Mouse (Mus musculus) hindbrain, embryonic 16.5 days (tissue): ENCODE results near the gene Grin2d. TPM values are rescaled to one million over a fixed set of nuclear protein-coding genes. Genes with fewer than 3 reads are reported as not detected.
A peak's percentile ranks its signal among the peaks of the same experiment; 100 is the strongest.

Experiments
- ATAC-seq: fragments of 200-750 bp; cut with Nextera tagmentation; 2 replicates; pipeline ENCODE4 v1.8.0; 2017; ENCODE audit warnings: moderate TSS enrichment, moderate library complexity
- H3K27ac ChIP-seq: fragments of 300-500 bp; sonication (generic); 2 replicates; pipeline ENCODE4 v1.5.1; 2014; ENCODE audit warnings: low read depth, mild to moderate bottlenecking, control low read depth, low read length, moderate library complexity
- H3K27me3 ChIP-seq: fragments of 300-500 bp; sonication (generic); replicated peaks from 2 replicates; pipeline ENCODE4 v1.6.1; 2014; ENCODE audit warnings: low read length; ENCODE audit not compliant: control insufficient read depth, insufficient read depth
- H3K36me3 ChIP-seq: fragments of 300-500 bp; sonication (generic); 2 replicates; pipeline ENCODE4 v1.6.1; 2014; ENCODE audit warnings: mild to moderate bottlenecking, low read length, moderate library complexity, mixed read lengths; ENCODE audit not compliant: control insufficient read depth, insufficient read depth
- H3K4me1 ChIP-seq: fragments of 300-500 bp; sonication (generic); 2 replicates; pipeline ENCODE4 v1.6.1; 2014; ENCODE audit warnings: low read depth, low read length; ENCODE audit not compliant: control insufficient read depth, insufficient read depth
- H3K4me2 ChIP-seq: fragments of 300-500 bp; sonication (generic); 2 replicates; pipeline ENCODE4 v1.6.1; 2014; ENCODE audit warnings: mild to moderate bottlenecking, low read length, control low read depth, moderate library complexity
- H3K4me3 ChIP-seq: fragments of 300-500 bp; sonication (generic); 2 replicates; pipeline ENCODE4 v1.5.1; 2014; ENCODE audit warnings: mild to moderate bottlenecking, low read length, control low read depth, moderate library complexity
- H3K9ac ChIP-seq: fragments of 300-500 bp; sonication (generic); 2 replicates; pipeline ENCODE4 v1.6.1; 2014; ENCODE audit warnings: low read depth, mild to moderate bottlenecking, control low read depth, low read length, moderate library complexity
- H3K9me3 ChIP-seq: fragments of 300-500 bp; sonication (generic); 2 replicates; pipeline ENCODE4 v1.6.1; 2014; ENCODE audit warnings: mild to moderate bottlenecking, low read length, moderate library complexity; ENCODE audit not compliant: control insufficient read depth
- WGBS: fragments of 180-500 bp; shearing (Covaris S2); extraction: QIAGEN DNeasy Blood & Tissue Kit; methylation state at CpG from one replicate; pipeline ENCODE4 v1.1.7; 2014; 5-methylcytosine and 5-hydroxymethylcytosine counted together
- polyA plus RNA-seq: library from polyadenylated mRNA; unstranded; fragments of >200 nt; fragmentation: Nextera tagmentation; extraction: Ambion mirVana; gene quantifications from 2 replicates; pipeline ENCODE4 v1.2.1, GENCODE M21; 2015

Grin2d gene
- polyA plus RNA-seq, 1 experiment from 2014 or later: 3.4 TPM

DNA sequence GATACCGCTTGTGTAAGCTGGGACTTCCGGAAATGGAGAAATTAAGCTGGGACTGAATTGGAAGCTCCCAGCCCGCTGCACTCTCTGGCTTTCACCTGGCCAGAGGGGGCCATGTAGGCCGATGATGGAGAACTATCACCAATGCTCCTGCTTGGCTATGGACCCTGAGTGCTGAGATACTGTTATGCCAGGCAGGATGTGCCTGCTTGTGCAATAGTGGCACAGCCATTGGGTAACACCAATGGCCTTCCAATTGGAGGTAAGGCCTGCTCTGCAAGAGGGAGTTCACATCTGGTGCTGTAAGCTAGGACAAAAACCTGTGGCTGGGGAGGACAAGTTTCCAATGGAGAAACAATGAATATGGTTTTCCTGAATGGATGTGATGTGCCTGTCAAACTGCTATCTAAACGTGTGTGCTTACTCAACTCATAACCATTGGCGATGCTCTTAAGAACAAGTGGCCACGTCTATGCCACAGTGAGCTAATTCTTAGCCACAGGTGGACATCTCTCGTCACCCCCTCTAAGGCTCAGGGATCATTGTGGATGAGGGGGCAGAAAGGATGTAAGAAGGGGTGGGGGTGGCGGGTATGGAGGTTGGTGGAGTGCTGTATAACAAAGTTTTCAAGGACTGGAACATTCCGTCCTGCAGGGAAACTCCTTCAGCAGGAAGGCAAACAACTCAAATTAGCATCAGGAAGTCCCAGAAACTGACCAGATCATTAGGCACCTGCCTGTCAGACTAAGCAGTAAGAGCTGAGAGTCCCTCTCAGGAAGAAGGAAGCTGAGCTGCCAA, 35.0 kb downstream of the Grin2d start:
- H3K4me1 ChIP-seq: no peaks in the 10 kb centered on the region
- H3K36me3 ChIP-seq: peaks cover 4% of the 10 kb centered on the region; the same call in 1 of the 2 replicates
- no peaks in the 10 kb centered on the region for H3K9me3 ChIP-seq
- no peak overlapping the region for H3K4me2 ChIP-seq
- H3K27me3 ChIP-seq: no peaks in the 10 kb centered on the region
- no peak overlapping the region for H3K9ac ChIP-seq
- 91% methylated on average over 10 of the region's 10 CpGs for WGBS
- no peak overlapping the region for H3K27ac ChIP-seq
- no peak overlapping the region for H3K4me3 ChIP-seq
- no peak for ATAC-seq

DNA sequence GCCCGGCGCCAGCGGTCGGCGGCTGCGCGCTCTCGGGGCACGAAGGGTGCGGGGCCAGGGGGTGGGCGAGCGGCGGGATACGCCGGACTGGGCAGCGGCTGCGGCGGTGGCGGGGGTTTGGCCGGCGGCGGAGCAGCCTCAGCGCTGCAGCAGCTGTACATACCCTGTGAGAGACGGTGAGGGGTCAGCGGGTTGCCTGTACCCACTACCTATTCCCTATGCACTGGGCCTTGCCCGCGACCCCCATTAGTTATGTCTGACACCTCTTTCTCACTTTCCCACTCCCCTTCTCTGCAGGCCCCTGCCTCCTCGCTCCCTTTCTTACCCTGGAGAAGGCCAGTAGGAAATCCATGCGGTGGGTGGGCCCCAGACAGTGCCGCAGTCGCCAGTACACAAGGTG, 44.3 kb downstream of the Grin2d start:
- Histone ChIP-seq H3K4me2 (peak overlapping the region; percentile 45), H3K4me1 (peaks cover 15% of the 10 kb centered on the region), H3K9me3 (no peaks in the 10 kb centered on the region), H3K27me3 (peaks cover 47% of the 10 kb centered on the region), H3K36me3 (no peaks in the 10 kb centered on the region; the same call in 1 of the 2 replicates), H3K9ac (peak overlapping the region; percentile 45), H3K27ac (no peak overlapping the region), H3K4me3 (peak overlapping the region; percentile 35)
- 3% methylated on average over 17 of the region's 31 CpGs for WGBS
- ATAC-seq: no peak

DNA sequence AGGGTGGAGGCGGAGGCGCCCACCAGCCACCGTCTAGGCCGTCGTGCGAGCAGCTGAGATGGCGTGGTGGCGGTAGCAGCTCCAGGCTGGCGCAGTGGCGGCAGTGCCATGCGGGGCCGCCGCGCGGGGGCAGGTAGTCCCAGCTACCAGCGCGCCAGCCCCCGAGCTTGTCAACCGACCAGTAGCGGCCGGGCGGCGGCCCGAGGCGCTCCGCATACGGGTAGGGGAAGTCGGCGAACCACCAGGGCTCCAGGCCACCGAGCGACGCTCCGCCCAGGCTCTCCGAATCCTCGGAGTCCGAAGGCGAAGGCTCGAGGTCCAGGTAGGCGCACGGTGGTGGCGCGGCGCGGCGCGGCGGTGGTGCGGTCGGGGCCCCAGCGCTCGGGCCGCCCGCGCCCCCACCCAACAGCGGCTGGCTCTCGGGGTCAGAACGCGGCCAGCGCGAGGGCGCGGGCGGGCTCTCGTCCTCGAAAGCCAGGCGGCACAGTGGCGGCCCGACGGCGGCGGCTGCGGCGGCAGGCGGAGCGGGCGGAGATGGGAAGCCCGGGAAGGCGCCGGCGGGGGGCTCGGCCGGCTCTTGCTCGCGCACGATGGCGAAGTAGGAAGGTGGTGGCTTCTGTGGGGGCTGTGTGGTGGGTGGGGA, 44.9 kb downstream of the Grin2d start:
- peaks cover 47% of the 10 kb centered on the region for H3K27me3 ChIP-seq
- ATAC-seq: no peak
- H3K4me2 ChIP-seq: peak overlapping the region; percentile 45
- no peaks in the 10 kb centered on the region for H3K9me3 ChIP-seq
- H3K9ac ChIP-seq: peak overlapping the region; percentile 45
- no peak overlapping the region for H3K27ac ChIP-seq
- peaks cover 2% of the 10 kb centered on the region; the same call in 1 of the 2 replicates for H3K36me3 ChIP-seq
- 3% methylated on average over 58 of the region's 86 CpGs for WGBS
- H3K4me3 ChIP-seq: peak overlapping the region; percentile 35
- H3K4me1 ChIP-seq: peaks cover 15% of the 10 kb centered on the region

DNA sequence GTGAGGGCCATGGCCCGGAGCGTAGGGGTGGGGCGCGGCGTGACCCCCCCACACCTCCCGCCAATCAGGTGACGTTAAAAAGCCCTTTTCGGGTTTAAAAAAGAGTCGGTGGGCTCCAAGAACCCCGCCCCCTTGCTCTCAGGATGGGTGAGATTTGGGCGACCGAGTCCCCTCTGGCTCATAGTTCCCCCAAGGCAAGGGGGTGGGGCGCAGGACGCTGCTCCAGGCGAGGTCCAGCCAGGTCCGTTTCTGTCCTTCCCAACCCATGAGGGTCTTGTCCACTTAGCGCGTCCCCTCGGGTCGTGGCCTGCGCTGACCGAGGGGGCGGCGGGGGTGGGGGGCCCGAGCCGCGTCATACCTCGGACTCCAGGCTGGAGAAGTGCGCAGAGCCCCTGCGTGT, 45.8 kb downstream of the Grin2d start:
- Histone ChIP-seq H3K27me3 (peaks cover 45% of the 10 kb centered on the region), H3K4me3 (peak overlapping the region; percentile 35), H3K4me2 (peak overlapping the region; percentile 45), H3K4me1 (peaks cover 15% of the 10 kb centered on the region), H3K9me3 (no peaks in the 10 kb centered on the region), H3K9ac (no peak overlapping the region), H3K36me3 (peaks cover 4% of the 10 kb centered on the region), H3K27ac (no peak overlapping the region)
- 10% methylated on average over 29 of the region's 30 CpGs for WGBS
- no peak for ATAC-seq

DNA sequence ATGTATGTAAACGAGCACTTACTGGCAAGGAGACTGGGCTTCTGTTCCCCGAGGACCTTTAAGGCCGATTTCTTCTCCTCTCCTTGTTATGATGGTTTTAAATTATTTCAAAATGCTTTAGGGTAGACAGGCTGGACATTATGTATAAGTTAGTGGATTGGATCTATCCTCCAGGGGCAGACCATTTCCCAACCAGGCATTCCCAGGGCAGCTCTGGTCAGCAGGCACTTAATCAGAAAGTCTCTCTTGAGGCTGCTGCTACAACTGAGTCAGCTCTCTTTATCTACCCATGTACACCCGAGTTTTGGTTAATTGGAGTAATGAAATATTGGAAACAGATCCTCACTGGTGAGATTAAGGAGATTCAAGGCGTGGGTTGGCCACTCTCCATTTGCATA, 47.1 kb downstream of the Grin2d start:
- peak overlapping the region; percentile 75 for H3K9ac ChIP-seq
- peaks cover 42% of the 10 kb centered on the region for H3K27me3 ChIP-seq
- H3K4me2 ChIP-seq: peak overlapping the region; percentile 91
- peaks cover 15% of the 10 kb centered on the region for H3K4me1 ChIP-seq
- H3K4me3 ChIP-seq: peak overlapping the region; percentile 84
- H3K36me3 ChIP-seq: peaks cover 7% of the 10 kb centered on the region
- 15% methylated on average over 5 of the region's 5 CpGs for WGBS
- ATAC-seq: peak; percentile 34
- H3K9me3 ChIP-seq: no peaks in the 10 kb centered on the region
- H3K27ac ChIP-seq: peak overlapping the region; percentile 87

DNA sequence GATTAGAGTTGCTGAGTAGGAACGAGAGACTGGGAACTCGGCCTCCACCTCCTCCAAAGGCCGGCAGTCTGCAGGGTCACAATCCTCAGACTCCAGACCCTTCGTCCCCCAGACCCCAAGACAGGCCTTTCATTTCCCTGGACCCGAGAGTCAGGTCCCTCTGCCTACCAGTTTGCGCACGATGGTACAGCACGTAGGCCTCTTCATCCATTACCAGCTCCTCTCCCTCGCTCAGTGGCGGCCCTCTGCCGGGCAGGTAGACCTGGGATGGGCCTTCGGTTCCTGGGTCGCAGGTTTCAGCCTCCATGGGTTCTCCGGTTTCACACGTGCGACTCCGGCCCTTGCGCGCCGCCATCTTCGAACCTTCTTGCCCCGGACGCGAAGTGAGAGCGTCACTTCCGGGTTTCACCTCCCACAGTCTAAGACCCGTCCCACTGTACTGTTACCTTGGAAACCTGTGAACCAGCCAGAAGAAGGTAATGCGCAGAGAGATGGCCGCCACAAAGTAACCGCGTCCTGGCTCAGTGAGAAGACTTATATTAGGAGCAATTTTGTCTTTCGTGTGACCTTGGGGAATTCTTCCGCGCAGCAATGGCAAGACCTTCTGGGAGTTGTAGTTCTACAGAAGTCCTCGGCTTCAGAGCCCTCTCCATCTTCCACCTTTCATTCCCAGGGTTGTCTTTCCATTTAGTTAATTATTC, 47.6 kb downstream of the Grin2d start, which contains the start of gene Grwd1:
TSS of gene Grwd1 (minus strand) at position 518 of the 701 bp plus-strand sequence.
- peak within 1 kb of the TSS; percentile 87 for H3K27ac ChIP-seq
- H3K27me3 ChIP-seq: peaks cover 39% of the 10 kb centered on the region
- no peaks in the 10 kb centered on the region for H3K9me3 ChIP-seq
- peak within 1 kb of the TSS; percentile 84 for H3K4me3 ChIP-seq
- ATAC-seq: peak; percentile 92
- peak within 1 kb of the TSS; percentile 75 for H3K9ac ChIP-seq
- H3K4me1 ChIP-seq: peaks cover 15% of the 10 kb centered on the region
- WGBS: under 1% methylated on average over 35 of the region's 35 CpGs
- peaks cover 11% of the 10 kb centered on the region for H3K36me3 ChIP-seq
- peak within 1 kb of the TSS; percentile 91 for H3K4me2 ChIP-seq

DNA sequence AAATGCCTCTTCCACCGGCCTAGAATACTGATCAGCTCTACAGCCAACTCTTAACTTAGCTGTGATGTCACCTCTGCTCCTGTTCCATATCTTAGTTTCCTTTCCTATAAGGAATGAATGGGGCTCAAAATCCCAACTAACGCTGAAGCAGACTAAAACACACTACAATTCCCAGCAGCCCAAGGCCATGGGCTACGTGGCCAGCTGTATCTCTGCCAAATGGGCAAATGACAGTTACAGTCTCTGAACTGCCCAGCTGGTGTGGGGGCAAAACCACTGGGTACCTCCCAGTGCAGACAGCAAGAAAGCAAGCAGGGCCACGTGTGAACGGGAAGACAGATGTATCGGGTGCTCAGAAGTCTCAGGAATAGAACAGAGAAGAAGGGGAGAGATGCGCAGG, 51.5 kb downstream of the Grin2d start:
- Histone ChIP-seq H3K27me3 (peaks cover 1% of the 10 kb centered on the region; the same call in 1 of the 2 replicates), H3K36me3 (peaks cover 22% of the 10 kb centered on the region), H3K9ac (no peak overlapping the region), H3K4me3 (no peak overlapping the region), H3K27ac (no peak overlapping the region), H3K4me1 (peaks cover 7% of the 10 kb centered on the region), H3K4me2 (no peak overlapping the region), H3K9me3 (no peaks in the 10 kb centered on the region)
- no peak for ATAC-seq
- 95% methylated on average over 7 of the region's 7 CpGs for WGBS

DNA sequence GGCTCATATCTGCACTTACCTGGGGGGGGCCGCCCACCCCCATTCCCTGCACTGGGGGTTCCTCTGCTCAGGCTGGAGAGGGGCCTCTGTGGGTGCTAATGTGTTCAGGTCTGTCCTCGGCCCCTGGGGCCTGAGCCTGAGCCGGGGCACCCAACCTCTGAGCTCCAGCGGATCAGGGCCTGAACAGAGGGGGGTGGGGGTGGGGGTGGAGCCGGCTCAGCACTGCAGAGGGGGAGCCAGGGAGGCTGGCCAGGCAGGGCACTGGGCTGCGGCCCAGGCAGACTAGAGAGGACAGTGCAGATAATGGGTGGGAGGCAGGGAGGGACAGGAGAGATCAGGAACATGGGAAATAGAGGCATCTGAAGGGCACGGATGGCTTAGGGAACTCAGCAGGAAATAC, 53.6 kb downstream of the Grin2d start, which contains the start of gene Kcnj14:
TSS of gene Kcnj14 (minus strand) at position 185 of the 400 bp plus-strand sequence.
- no peaks in the 10 kb centered on the region for H3K9me3 ChIP-seq
- no peak within 1 kb of the TSS for H3K4me2 ChIP-seq
- 74% methylated on average over 7 of the region's 7 CpGs for WGBS
- H3K27ac ChIP-seq: no peak within 1 kb of the TSS
- peaks cover under 1% of the 10 kb centered on the region for H3K4me1 ChIP-seq
- H3K27me3 ChIP-seq: no peaks in the 10 kb centered on the region
- ATAC-seq: no peak
- peaks cover 22% of the 10 kb centered on the region for H3K36me3 ChIP-seq
- no peak within 1 kb of the TSS for H3K4me3 ChIP-seq
- no peak within 1 kb of the TSS for H3K9ac ChIP-seq

DNA sequence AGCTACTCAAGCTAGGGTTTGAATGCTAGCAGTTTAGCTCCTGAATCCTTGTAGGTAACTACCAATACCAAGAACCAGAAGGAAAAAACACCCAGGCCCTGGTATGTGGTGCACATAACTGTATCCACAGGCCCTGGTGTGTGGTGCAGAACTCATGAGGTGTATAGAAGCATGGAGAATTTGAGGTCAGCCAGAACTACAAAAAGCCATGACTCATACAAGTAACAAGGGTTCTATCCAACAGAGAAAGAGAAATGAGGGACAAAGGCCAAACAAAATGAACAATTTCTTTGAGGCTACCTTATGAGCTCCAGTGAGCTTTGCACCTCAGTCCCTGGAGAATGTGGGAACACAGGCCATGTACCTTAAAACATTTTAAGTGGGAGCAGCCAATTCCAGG, 57.3 kb downstream of the Grin2d start:
- Histone ChIP-seq H3K4me2 (no peak overlapping the region), H3K4me1 (peaks cover 1% of the 10 kb centered on the region; the same call in 1 of the 2 replicates)
- no peak for ATAC-seq

More for the DNA sequence above, 57.3 kb downstream of the Grin2d start:
- H3K27me3 ChIP-seq: no peaks in the 10 kb centered on the region
- peaks cover 15% of the 10 kb centered on the region for H3K36me3 ChIP-seq
- no peaks in the 10 kb centered on the region for H3K9me3 ChIP-seq
- no peak overlapping the region for H3K9ac ChIP-seq
- H3K27ac ChIP-seq: no peak overlapping the region
- no peak overlapping the region for H3K4me3 ChIP-seq
